Comparison of ENCODE assay signal across 8 mouse cellular contexts in the genomic region with DNA sequence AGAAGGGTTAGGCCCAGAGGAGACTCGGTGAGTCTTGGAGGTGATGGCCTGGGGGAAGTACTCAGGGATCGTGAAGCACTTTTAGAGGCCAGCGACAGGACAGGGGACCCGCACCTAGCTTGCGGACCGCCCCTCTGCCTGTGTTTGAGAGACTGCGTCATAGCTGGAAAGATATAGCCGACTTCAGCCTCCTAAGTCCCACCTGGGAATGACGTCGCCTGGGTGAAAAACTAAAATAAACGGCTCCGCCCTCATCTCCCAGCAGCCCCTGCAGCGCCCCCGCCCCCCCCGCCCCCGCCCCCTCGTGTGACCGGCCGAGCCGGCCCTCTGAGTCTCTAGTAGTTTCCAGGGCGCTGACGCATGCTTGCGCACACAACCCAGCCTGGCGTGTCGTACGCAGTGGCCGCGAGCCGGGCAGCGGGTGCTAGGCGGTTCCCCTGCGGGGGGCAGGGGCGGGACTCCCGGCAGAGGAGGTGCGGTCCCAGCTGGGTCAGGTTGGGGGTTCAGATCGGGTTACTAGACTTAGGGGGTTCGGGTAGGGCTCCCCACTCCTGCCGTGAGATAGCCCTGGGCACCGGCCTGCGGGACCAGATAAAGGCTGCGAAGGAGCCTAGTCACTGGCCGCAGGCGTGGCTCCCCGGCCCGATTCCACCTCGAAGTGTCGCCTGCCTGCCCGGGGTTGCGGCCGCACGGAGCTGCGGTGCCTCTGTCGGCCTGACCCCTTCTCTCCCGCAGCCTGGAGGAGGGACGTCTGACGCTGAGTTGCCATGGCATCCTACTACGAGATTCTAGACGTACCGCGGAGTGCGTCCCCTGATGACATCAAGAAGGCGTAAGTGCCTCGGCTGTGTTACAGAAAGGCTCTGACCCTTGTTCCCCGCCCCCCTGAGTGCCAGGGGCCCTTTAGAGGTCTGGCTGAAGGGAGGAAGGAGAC. TPM values are rescaled to one million over a fixed set of nuclear protein-coding genes. Genes with fewer than 3 reads are reported as not detected.
DNase-seq lines count a peak whose midpoint lies in the region; ATAC-seq and TF ChIP-seq lines count a peak whose summit lies in the region.

A gene (plus strand): TSS at position 290 of the 934 bp plus-strand sequence.

- peak; percentile 66 for ATAC-seq in common myeloid progenitor, adult 5-6 weeks (replicated peaks; ENCODE audit: low read depth, poor library complexity, severe bottlenecking)
- peak; percentile 90 for ATAC-seq in hindbrain, embryonic 16.5 days

- no peaks in the 10 kb centered on the region for H3K79me2 ChIP-seq in macrophage (ENCODE audit: inconsistent target)

- peak; percentile 85 for DNase-seq in ZHBTc4 (ENCODE audit: low read depth, low spot score)
- peak; percentile 81 to 88 for DNase-seq in gastrocnemius, adult 8-10 months (ENCODE audit: low spot score in 2 of 2)
- DNase-seq in left cerebral cortex, adult 2 months (ENCODE audit: extremely low spot score in 1 of 2, low spot score in 2 of 2), result peak; percentile 87 to 88
- DNase-seq in right cerebral cortex, adult 18-20 months, result peak; percentile 91
- DNase-seq in urinary bladder, adult 2 months (ENCODE audit: low spot score), result peak; percentile 91

- intact Hi-C loops in left cerebral cortex, adult 2 months (cut with DNase I), result loop anchor here (1.0 kb wide), 1 partner anchor 17 kb away; a partner anchor contains a TSS

- 0% methylated on average over 64 of the region's 64 CpGs for WGBS in hindbrain, embryonic 16.5 days
- WGBS in macrophage (ENCODE audit: missing documents), result 1% methylated on average over 61 of the region's 64 CpGs

- H3K9ac ChIP-seq in hindbrain, embryonic 16.5 days (ENCODE audit: low read depth, low read length), result peak within 1 kb of the TSS; percentile 86

- H3K27ac ChIP-seq in hindbrain, embryonic 16.5 days (ENCODE audit: low read depth, low read length), result peak within 1 kb of the TSS; percentile 87
- peak within 1 kb of the TSS; percentile 100 for H3K27ac ChIP-seq in left cerebral cortex, adult 2 months
- no peak within 1 kb of the TSS for H3K27ac ChIP-seq in macrophage

- TF ChIP-seq CTCF in left cerebral cortex, adult 2 months (IDR thresholded peaks at IDR 0.05), result no peak

- peaks cover 12% of the 10 kb centered on the region for H3K4me1 ChIP-seq in hindbrain, embryonic 16.5 days (ENCODE audit: control insufficient read depth, insufficient read depth, low read depth, low read length)

- peak within 1 kb of the TSS; percentile 86 for H3K4me2 ChIP-seq in hindbrain, embryonic 16.5 days (ENCODE audit: low read length)

- no peaks in the 10 kb centered on the region for H3K9me3 ChIP-seq in hindbrain, embryonic 16.5 days (ENCODE audit: control insufficient read depth, low read length)

- peak within 1 kb of the TSS; percentile 75 for H3K4me3 ChIP-seq in hindbrain, embryonic 16.5 days (ENCODE audit: low read length)
- H3K4me3 ChIP-seq in left cerebral cortex, adult 2 months, result peak within 1 kb of the TSS; percentile 59
- peak within 1 kb of the TSS; percentile 41 for H3K4me3 ChIP-seq in macrophage (ENCODE audit: inconsistent target)

- no peaks in the 10 kb centered on the region for H3K27me3 ChIP-seq in hindbrain, embryonic 16.5 days (replicated peaks; ENCODE audit: control insufficient read depth, insufficient read depth, low read length)

- peaks cover 11% of the 10 kb centered on the region for H3K36me3 ChIP-seq in hindbrain, embryonic 16.5 days (ENCODE audit: control insufficient read depth, insufficient read depth, low read length)
- H3K36me3 ChIP-seq in macrophage (ENCODE audit: inconsistent target), result no peaks in the 10 kb centered on the region

RNA-seq across cellular contexts. Expression of the gene that starts here (rescaled TPM):
- total RNA-seq in common myeloid progenitor, adult 5-6 weeks (2017), result 5.9 and 9.5 TPM in 2 replicates
- total RNA-seq in gastrocnemius, adult 8-10 months (2022), result 10 to 100 TPM; 84.3 to 97.1 (median 85.1) TPM
- 86.3 and 98.0 TPM in 2 replicates for polyA plus RNA-seq in hindbrain, embryonic 16.5 days (2015; fragmentation: Nextera tagmentation; extraction: Ambion mirVana)
- total RNA-seq in left cerebral cortex, adult 2 months (2021), result 100 to 1,000 TPM in 1 of 2 experiments, 10 to 100 TPM in 1; 93.6 to 102 TPM
- 100 to 1,000 TPM in 9 of 26 experiments, 10 to 100 TPM in 17; 21.8 to 322 (median 53.9) TPM for total RNA-seq in macrophage (2018; cell fraction: chromatin; rRNA removed)
- 10 to 100 TPM in 22 of 26 experiments, 1 to 10 TPM in 4; 8.1 to 45.5 (median 12.6) TPM for total RNA-seq in macrophage (2018; cell fraction: cytosol; rRNA removed)
- total RNA-seq in macrophage (2018; cell fraction: nucleus; rRNA removed), result 100 to 1,000 TPM in 5 of 26 experiments, 10 to 100 TPM in 21; 13.8 to 164 (median 33.5) TPM
- 9.7 to 10.3 TPM (median 10.1 TPM) in 3 replicates for polyA plus RNA-seq in macrophage (2018)
- 34.6 and 37.8 TPM in 2 replicates for polyA plus RNA-seq in urinary bladder, adult 2 months (2012; rRNA removed)
